Mouse (Mus musculus): Measurements from ENCODE around the gene Glg1.

- no peak for TF ChIP-seq SMC3 (IDR thresholded peaks at IDR 0.05; ENCODE audit: low read depth, low read length)
- no peak for TF ChIP-seq CTCF (conservative IDR thresholded peaks at IDR 0.05 in 1 of 2, IDR thresholded peaks at IDR 0.05 in 1 of 2; ENCODE audit: low read depth in 2 of 2, low read length in 2 of 2)
- no peak for TF ChIP-seq EP300 (IDR thresholded peaks at IDR 0.05; ENCODE audit: low read length)
- no peak for TF ChIP-seq CHD1 (IDR thresholded peaks at IDR 0.05; ENCODE audit: low read depth, low read length)
- TF ChIP-seq POLR2A (IDR thresholded peaks at IDR 0.05; ENCODE audit: low read depth, low read length): no peak
- TF ChIP-seq RAD21 (IDR thresholded peaks at IDR 0.05; ENCODE audit: low read depth, low read length): no peak
- no peak for TF ChIP-seq MAFK (IDR thresholded peaks at IDR 0.05; ENCODE audit: insufficient replicate concordance, low read length)
- TF ChIP-seq USF1 (IDR thresholded peaks at IDR 0.05; ENCODE audit: low read depth, low read length): no peak
- TF ChIP-seq HCFC1 (IDR thresholded peaks at IDR 0.05; ENCODE audit: low read depth, low read length): no peak
These were observed 128.3 kb downstream of the Glg1 start for GRCm38 (mm10) chr8:111130756-111131155.
